7 mouse cellular contexts compared by ENCODE assay signal in the genomic region with DNA sequence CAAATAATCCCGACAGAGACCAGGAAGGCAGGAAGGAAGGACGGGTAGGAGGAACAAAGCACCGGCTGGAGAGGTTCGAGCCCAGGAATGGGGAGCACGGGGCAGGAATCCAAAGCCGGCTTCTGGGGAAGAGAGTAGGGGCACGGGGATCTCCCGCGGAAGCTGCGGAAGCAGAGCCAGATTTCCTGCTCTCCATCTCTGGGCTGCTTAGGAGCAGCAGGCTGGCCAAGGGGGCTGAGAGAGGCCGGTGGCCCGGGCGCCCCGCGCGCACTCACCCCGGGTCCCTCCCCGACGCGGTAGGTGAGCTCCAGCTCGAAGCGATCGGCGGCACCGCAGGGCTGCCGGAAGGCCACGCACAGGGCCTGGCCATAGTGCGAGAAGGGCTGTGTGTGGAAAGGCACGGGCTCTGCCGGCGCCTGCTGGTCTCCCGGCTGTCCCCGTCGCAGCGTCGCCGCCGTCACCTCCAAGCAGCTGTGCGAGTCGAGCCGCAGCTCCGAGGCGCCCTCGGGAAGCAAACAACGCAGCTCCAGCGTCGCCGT. TPM values are rescaled to one million over a fixed set of nuclear protein-coding genes. Genes with fewer than 3 reads are reported as not detected.
DNase-seq lines count a peak whose midpoint lies in the region; ATAC-seq and TF ChIP-seq lines count a peak whose summit lies in the region.

No protein-coding gene starts in this region.

- peak overlapping the region; percentile 81 for H3K27ac ChIP-seq in testis, adult 2 months (ENCODE audit: control insufficient read depth, insufficient read depth, low read depth, low read length)
- H3K27ac ChIP-seq in intestine, embryonic 16.5 days (ENCODE audit: low read length): peak overlapping the region; percentile 97
- H3K27ac ChIP-seq in lung, postnatal 0 days (ENCODE audit: low read length): peak overlapping the region; percentile 95

- under 1% methylated on average over 48 of the region's 48 CpGs for WGBS in intestine, embryonic 16.5 days
- WGBS in lung, postnatal 0 days: under 1% methylated on average over 43 of the region's 48 CpGs

- no peaks in the 10 kb centered on the region for H3K36me3 ChIP-seq in testis, adult 2 months (ENCODE audit: control insufficient read depth, insufficient read depth, low read length)
- 0 out of 2 replicates have a peak, but pooled peaks cover 3% of the 10 kb centered on the region for H3K36me3 ChIP-seq in intestine, embryonic 16.5 days (ENCODE audit: control insufficient read depth, insufficient read depth, low read length)
- H3K36me3 ChIP-seq in lung, postnatal 0 days (ENCODE audit: insufficient read depth, low read length): no peaks in the 10 kb centered on the region; the same call in 1 of the 2 replicates

- peak; percentile 76 for ATAC-seq in intestine, embryonic 16.5 days
- peak; percentile 60 for ATAC-seq in lung, postnatal 0 days

- H3K9ac ChIP-seq in intestine, embryonic 16.5 days (ENCODE audit: low read depth, low read length): peak overlapping the region; percentile 98
- peak overlapping the region; percentile 94 for H3K9ac ChIP-seq in lung, postnatal 0 days (replicated peaks; ENCODE audit: low read depth)

- no peak for TF ChIP-seq CTCF in testis, adult 2 months (IDR thresholded peaks at IDR 0.05; ENCODE audit: control insufficient read depth, insufficient read depth, insufficient replicate concordance, low read depth, low read length)
- no peak for TF ChIP-seq CTCF in lung, postnatal 0 days (IDR thresholded peaks at IDR 0.05)

- H3K4me2 ChIP-seq in intestine, embryonic 16.5 days (ENCODE audit: low read depth, low read length): peak overlapping the region; percentile 60
- peak overlapping the region; percentile 93 for H3K4me2 ChIP-seq in lung, postnatal 0 days (replicated peaks; ENCODE audit: low read depth, low read length)

- no peaks in the 10 kb centered on the region for H3K9me3 ChIP-seq in intestine, embryonic 16.5 days (ENCODE audit: control insufficient read depth, low read length)
- H3K9me3 ChIP-seq in lung, postnatal 0 days (ENCODE audit: low read length): no peaks in the 10 kb centered on the region

- peaks cover 14% of the 10 kb centered on the region for H3K4me1 ChIP-seq in testis, adult 2 months (ENCODE audit: control insufficient read depth, insufficient read depth, low read length)
- peaks cover 7% of the 10 kb centered on the region; the same call in 1 of the 2 replicates for H3K4me1 ChIP-seq in intestine, embryonic 16.5 days (ENCODE audit: control insufficient read depth, insufficient read depth, low read length)
- no peaks in the 10 kb centered on the region for H3K4me1 ChIP-seq in lung, postnatal 0 days (ENCODE audit: insufficient read depth, low read depth, low read length)

- peak overlapping the region; percentile 92 for H3K4me3 ChIP-seq in testis, adult 2 months (ENCODE audit: control insufficient read depth, low read depth, low read length)
- peak overlapping the region; percentile 96 for H3K4me3 ChIP-seq in intestine, embryonic 16.5 days (ENCODE audit: low read length)
- peak overlapping the region; percentile 83 for H3K4me3 ChIP-seq in lung, postnatal 0 days (ENCODE audit: low read depth, low read length)

- peaks cover 2% of the 10 kb centered on the region for H3K27me3 ChIP-seq in testis, adult 2 months (ENCODE audit: control insufficient read depth, insufficient read depth, low read length)
- H3K27me3 ChIP-seq in intestine, embryonic 16.5 days (replicated peaks; ENCODE audit: control insufficient read depth, insufficient read depth, low read length): no peaks in the 10 kb centered on the region
- H3K27me3 ChIP-seq in lung, postnatal 0 days (replicated peaks; ENCODE audit: insufficient read depth, low read length): no peaks in the 10 kb centered on the region

- no peak for DNase-seq in testis, postnatal 10 days (ENCODE audit: low spot score)
- DNase-seq in brain, adult 2 months (ENCODE audit: low read depth, low spot score): peak; percentile 82
- peak; percentile 11 to 23 for DNase-seq in gastrocnemius, adult 8-10 months (ENCODE audit: low spot score in 2 of 2)
- DNase-seq in lung, postnatal 0 days (ENCODE audit: low spot score): peak; percentile 47
- peak; percentile 61 to 72 for DNase-seq in right cerebral cortex, postnatal 10 days (ENCODE audit: low spot score in 2 of 2)

- no peak for TF ChIP-seq EP300 in lung, postnatal 0 days (IDR thresholded peaks at IDR 0.05)

- TF ChIP-seq POLR2A in testis, adult 2 months (IDR thresholded peaks at IDR 0.05; ENCODE audit: control insufficient read depth, low read depth, low read length): no peak

RNA-seq across cellular contexts. Expression of a gene that starts 0.5 kb away (rescaled TPM):
- 15.7 and 16.6 TPM in 2 replicates for polyA plus RNA-seq in testis, adult 2 months (2012; rRNA removed)
- 10 to 100 TPM; 12.6 to 15.4 (median 13.5) TPM for total RNA-seq in gastrocnemius, adult 8-10 months (2022)
- 174 and 193 TPM in 2 replicates for polyA plus RNA-seq in intestine, embryonic 16.5 days (2015; fragmentation: Nextera tagmentation; extraction: Ambion mirVana)
- polyA plus RNA-seq in lung, postnatal 0 days (2015; fragmentation: Nextera tagmentation; extraction: Ambion mirVana): 50.2 and 67.5 TPM in 2 replicates

RNA-seq across cellular contexts. Expression of a gene that starts 25.0 kb away (rescaled TPM):
- 1.8 TPM in 1 of 2 replicates, not detected in the other for polyA plus RNA-seq in testis, adult 2 months (2012; rRNA removed)
- total RNA-seq in gastrocnemius, adult 8-10 months (2022): 1 to 10 TPM in 1 of 4 experiments, under 1 TPM in 3; 0.20 to 1.2 (median 0.58) TPM
- polyA plus RNA-seq in intestine, embryonic 16.5 days (2015; fragmentation: Nextera tagmentation; extraction: Ambion mirVana): 264 and 267 TPM in 2 replicates
- polyA plus RNA-seq in lung, postnatal 0 days (2015; fragmentation: Nextera tagmentation; extraction: Ambion mirVana): 31.9 and 45.5 TPM in 2 replicates

RNA-seq across cellular contexts. Expression of a gene that starts 30.2 kb away (rescaled TPM):
- polyA plus RNA-seq in testis, adult 2 months (2012; rRNA removed): 69.1 and 73.2 TPM in 2 replicates
- total RNA-seq in gastrocnemius, adult 8-10 months (2022): 100 to 1,000 TPM; 246 to 345 (median 298) TPM
- polyA plus RNA-seq in intestine, embryonic 16.5 days (2015; fragmentation: Nextera tagmentation; extraction: Ambion mirVana): 247 and 268 TPM in 2 replicates
- polyA plus RNA-seq in lung, postnatal 0 days (2015; fragmentation: Nextera tagmentation; extraction: Ambion mirVana): 164 and 186 TPM in 2 replicates

RNA-seq across cellular contexts. Expression of a gene that starts 41.3 kb away (rescaled TPM):
- 1.7 and 2.9 TPM in 2 replicates for polyA plus RNA-seq in testis, adult 2 months (2012; rRNA removed)
- 1 to 10 TPM; 2.9 to 4.8 (median 3.5) TPM for total RNA-seq in gastrocnemius, adult 8-10 months (2022)
- polyA plus RNA-seq in intestine, embryonic 16.5 days (2015; fragmentation: Nextera tagmentation; extraction: Ambion mirVana): 10.6 and 11.7 TPM in 2 replicates
- polyA plus RNA-seq in lung, postnatal 0 days (2015; fragmentation: Nextera tagmentation; extraction: Ambion mirVana): 2.6 and 2.8 TPM in 2 replicates

Comparison
In these comparisons a context has a peak if more than half of its experiments do, and no peak if none do; other contexts are left out.
1. RNA of a gene that starts 25.0 kb away (polyA plus RNA-seq): 264 to 267 TPM in intestine, embryonic 16.5 days and 31.9 to 45.5 TPM in lung, postnatal 0 days; 1.8 TPM in testis, adult 2 months; every median in the first group is over 10 times any median in the second.
2. Peak in every context shown above with its lines, with median percentiles within 50 percentile points of each other: H3K27ac ChIP-seq and H3K4me3 ChIP-seq.